Mouse (Mus musculus) intestine, embryonic 15.5 days (tissue): Measurements from ENCODE around the gene Gm21679. TPM values are rescaled to one million over a fixed set of nuclear protein-coding genes. Genes with fewer than 3 reads are reported as not detected.
"Not testable (repeated sequence)": the region's sequence is repeated elsewhere in the genome, so short reads cannot be mapped to it uniquely, and the experiment has no call there.

ENCODE experiments used
- ATAC-seq: fragments of 200-750 bp; cut with Nextera tagmentation; 2 replicates; pipeline ENCODE4 v1.8.0; 2017; ENCODE audit warnings: moderate TSS enrichment, moderate library complexity
- H3K27ac ChIP-seq: fragments of 300-500 bp; sonication (generic); 2 replicates; pipeline ENCODE4 v1.5.1; 2015; ENCODE audit warnings: mild to moderate bottlenecking, inconsistent platforms
- H3K27me3 ChIP-seq: fragments of 300-500 bp; sonication (generic); replicated peaks from 2 replicates; pipeline ENCODE4 v1.6.1; 2015; ENCODE audit warnings: inconsistent platforms
- H3K36me3 ChIP-seq: fragments of 300-500 bp; sonication (generic); 2 replicates; pipeline ENCODE4 v1.6.1; 2015; ENCODE audit warnings: inconsistent platforms
- H3K4me1 ChIP-seq: fragments of 300-500 bp; sonication (generic); replicated peaks from 2 replicates; pipeline ENCODE4 v1.6.1; 2015; ENCODE audit warnings: inconsistent platforms
- H3K4me2 ChIP-seq: fragments of 300-500 bp; sonication (generic); replicated peaks from 2 replicates; pipeline ENCODE4 v1.6.1; 2015; ENCODE audit warnings: mild to moderate bottlenecking, inconsistent platforms
- H3K4me3 ChIP-seq: fragments of 300-500 bp; sonication (generic); replicated peaks from 2 replicates; pipeline ENCODE4 v1.5.1; 2015; ENCODE audit warnings: inconsistent platforms
- H3K9ac ChIP-seq: fragments of 300-500 bp; sonication (generic); 2 replicates; pipeline ENCODE4 v1.6.1; 2015; ENCODE audit warnings: inconsistent platforms
- H3K9me3 ChIP-seq: fragments of 300-500 bp; sonication (generic); 2 replicates; pipeline ENCODE4 v1.6.1; 2016; ENCODE audit warnings: inconsistent platforms
- WGBS: fragments of 180-500 bp; shearing (Covaris S2); methylation state at CpG from one replicate; pipeline ENCODE4 v1.1.7; 2015; 5-methylcytosine and 5-hydroxymethylcytosine counted together
- polyA plus RNA-seq: library from polyadenylated mRNA; unstranded; fragments of >200 nt; fragmentation: Nextera tagmentation; extraction: Ambion mirVana; gene quantifications from 2 replicates; pipeline ENCODE4 v1.2.1, GENCODE M21; 2015

Gm21679 gene
- polyA plus RNA-seq, result not detected in 2 replicates

DNA sequence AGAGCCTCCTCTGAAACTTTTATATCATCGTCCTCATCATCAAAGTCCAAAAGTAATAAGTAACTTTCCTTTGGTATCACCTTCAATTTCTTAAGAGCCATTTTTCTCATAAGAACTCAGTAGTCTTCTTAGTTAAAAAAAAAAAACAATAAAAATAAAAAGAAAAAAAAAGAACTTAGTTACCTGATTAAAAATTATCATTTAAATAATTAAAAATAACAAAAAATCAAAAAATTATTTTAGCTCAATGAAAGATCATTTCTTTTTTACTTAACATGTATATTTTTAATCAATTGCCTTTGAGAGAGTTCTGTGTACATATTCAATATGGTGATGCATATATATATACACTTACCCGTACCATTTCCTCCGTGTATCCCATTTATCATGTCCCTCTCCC lies at the start of gene Gm21679:
Gene Gm21679, minus strand, starts transcription at position 101 of the 400 bp plus-strand sequence.
- WGBS, result no CpG with 5 or more reads among the region's 3 CpGs
- not testable (repeated sequence) for H3K27ac ChIP-seq, H3K4me3 ChIP-seq, H3K4me1 ChIP-seq, H3K9me3 ChIP-seq, H3K9ac ChIP-seq, H3K36me3 ChIP-seq, H3K27me3 ChIP-seq, H3K4me2 ChIP-seq, ATAC-seq
